Mouse (Mus musculus) embryonic fibroblast, embryonic 13.5 days (primary cell): ENCODE measurements around the gene Gm21973.

ENCODE experiments used
- CTCF ChIP-seq: IDR thresholded peaks from 2 replicates; pipeline ENCODE4 v1.5.1; 2011; ENCODE audit warnings: mild to moderate bottlenecking, control low read depth, low read length, moderate library complexity, borderline replicate concordance; ENCODE audit not compliant: insufficient read depth
- POLR2A ChIP-seq: IDR thresholded peaks from 2 replicates; pipeline ENCODE4 v1.6.1; 2011; ENCODE audit warnings: low read depth, mild to moderate bottlenecking, control low read depth, low read length, moderate library complexity

DNA sequence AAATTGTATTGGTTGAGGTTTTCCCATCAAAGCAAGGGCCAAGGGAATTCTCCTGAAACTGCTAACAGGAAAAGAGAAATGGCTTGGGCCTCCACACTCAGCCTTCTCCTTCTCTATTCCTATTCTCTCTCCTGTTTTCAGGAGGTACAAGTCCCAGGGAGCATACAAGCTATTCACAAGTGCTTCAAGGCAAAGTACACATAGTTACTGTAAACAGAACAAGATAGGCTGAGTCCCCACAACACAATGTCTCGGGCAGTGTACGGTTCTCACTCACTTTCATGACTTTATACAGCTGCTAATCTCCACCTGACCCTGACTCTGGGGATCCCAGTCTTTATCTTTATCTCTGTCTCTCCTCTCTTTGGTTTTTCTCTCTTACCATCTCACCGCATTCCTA lies 50.2 kb downstream of the Gm21973 start:
- TF ChIP-seq CTCF (no peak), POLR2A (no peak)
